Mouse (Mus musculus) heart, postnatal 25 days (tissue): ENCODE measurements at regions not wholly inside any gene's neighbourhood (a gene's known extent, or its start where the extent isn't known, plus 50 kb on each side); places are given as distances from the start of the nearest gene placed in this dataset.
"Not testable (repeated sequence)": the region's sequence is repeated elsewhere in the genome, so short reads cannot be mapped to it uniquely, and the experiment has no call there.

Experiments
- DNase-seq: peaks from one replicate; pipeline ENCODE4 v3.0.0; 2022; ENCODE audit warnings: low spot score
- intact Hi-C: fragments of 180-260 bp; cut with DNase I; formaldehyde crosslinking; loops from one replicate; pipeline ENCODE4 v1.15.1; 2025

GRCm38 (mm10) chr16:12696939-12697621 lies 412.4 kb upstream of the Ercc4 start:
- DNase-seq, result no peak
- intact Hi-C loops, result no loop called here

- no peak for DNase-seq
- intact Hi-C loops, result no loop called here
Observed at GRCm38 (mm10) chr16:12699557-12699956, 409.9 kb upstream of the Ercc4 start.

GRCm38 (mm10) chr16:12700088-12700487 lies 409.4 kb upstream of the Ercc4 start:
- intact Hi-C loops, result no loop called here
- no peak for DNase-seq

GRCm38 (mm10) chr16:12703818-12704590 lies 405.5 kb upstream of the Ercc4 start:
- no peak for DNase-seq
- intact Hi-C loops, result no loop called here

GRCm38 (mm10) chr16:12706907-12707306 lies 402.6 kb upstream of the Ercc4 start:
- intact Hi-C loops, result no loop called here
- no peak for DNase-seq

GRCm38 (mm10) chr16:12721368-12721767 lies 388.1 kb upstream of the Ercc4 start:
- intact Hi-C loops, DNase-seq: not testable (repeated sequence)

GRCm38 (mm10) chr16:12726043-12726442 lies 383.4 kb upstream of the Ercc4 start:
- DNase-seq, result no peak
- intact Hi-C loops, result no loop called here

- intact Hi-C loops, DNase-seq: not testable (repeated sequence)
Observed at GRCm38 (mm10) chr16:12730167-12730730, 379.2 kb upstream of the Ercc4 start.

GRCm38 (mm10) chr16:12731588-12731987 lies 377.9 kb upstream of the Ercc4 start:
- intact Hi-C loops, result no loop called here
- DNase-seq, result no peak

- intact Hi-C loops, result no loop called here
- no peak for DNase-seq
Observed at GRCm38 (mm10) chr16:12742472-12742871, 367.0 kb upstream of the Ercc4 start.

GRCm38 (mm10) chr16:12753181-12753580 lies 356.3 kb upstream of the Ercc4 start:
- DNase-seq, result no peak
- intact Hi-C loops, result no loop called here

GRCm38 (mm10) chr16:12754361-12754760 lies 355.1 kb upstream of the Ercc4 start:
- no peak for DNase-seq
- intact Hi-C loops, result no loop called here

- no peak for DNase-seq
- intact Hi-C loops, result no loop called here
Observed at GRCm38 (mm10) chr16:12758594-12758993, 350.9 kb upstream of the Ercc4 start.

GRCm38 (mm10) chr16:12764166-12764565 lies 345.3 kb upstream of the Ercc4 start:
- no peak for DNase-seq
- intact Hi-C loops, result no loop called here

GRCm38 (mm10) chr16:12764608-12765007 lies 344.9 kb upstream of the Ercc4 start:
- intact Hi-C loops, result no loop called here
- no peak for DNase-seq

GRCm38 (mm10) chr16:12766846-12767245 lies 342.6 kb upstream of the Ercc4 start:
- no peak for DNase-seq
- intact Hi-C loops, result no loop called here

GRCm38 (mm10) chr16:12768161-12768895 lies 341.2 kb upstream of the Ercc4 start:
- intact Hi-C loops, result no loop called here
- no peak for DNase-seq

GRCm38 (mm10) chr16:12770482-12770881 lies 339.0 kb upstream of the Ercc4 start:
- intact Hi-C loops, result no loop called here
- no peak for DNase-seq

GRCm38 (mm10) chr16:12772535-12772934 lies 336.9 kb upstream of the Ercc4 start:
- no peak for DNase-seq
- intact Hi-C loops, result no loop called here

- no peak for DNase-seq
- intact Hi-C loops, result no loop called here
Observed at GRCm38 (mm10) chr16:12775876-12776275, 333.6 kb upstream of the Ercc4 start.

GRCm38 (mm10) chr16:12779079-12779478 lies 330.4 kb upstream of the Ercc4 start:
- intact Hi-C loops, result no loop called here
- no peak for DNase-seq
